Mouse (Mus musculus) yolk sac, embryonic 10.5 days (tissue): ENCODE measurements at regions not wholly inside any gene's neighbourhood (a gene's known extent, or its start where the extent isn't known, plus 50 kb on each side); places are given as distances from the start of the nearest gene placed in this dataset.
"Not testable (repeated sequence)": the region's sequence is repeated elsewhere in the genome, so short reads cannot be mapped to it uniquely, and the experiment has no call there.

Experiments used
- DNase-seq: peaks from one replicate; pipeline ENCODE4 v3.0.0-alpha.2; 2017; ENCODE audit warnings: low spot score

GRCm38 (mm10) chr3:31603237-31603636, 293.1 kb upstream of the Slc7a14 start:
- peak; percentile 56 for DNase-seq

DNA sequence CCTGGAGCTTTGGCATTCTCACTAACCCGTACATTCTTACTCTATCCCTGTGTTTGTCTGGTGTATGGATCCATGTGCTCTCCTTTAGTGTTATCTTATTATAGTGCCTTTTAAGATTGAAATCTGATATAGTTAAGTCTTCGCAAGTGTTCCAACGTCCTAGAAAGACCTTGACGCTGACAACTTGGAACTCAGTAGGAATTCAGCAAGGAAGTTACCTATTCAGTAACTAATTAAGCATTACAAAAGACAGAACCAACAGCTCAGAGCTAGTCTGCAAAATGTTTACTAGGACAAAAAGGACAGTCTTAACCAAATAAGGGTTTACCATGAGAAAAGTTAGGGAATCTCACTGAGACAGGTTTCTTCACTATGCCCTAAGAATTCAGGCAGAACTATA, 286.4 kb upstream of the Slc7a14 start:
- not testable (repeated sequence) for DNase-seq

DNA sequence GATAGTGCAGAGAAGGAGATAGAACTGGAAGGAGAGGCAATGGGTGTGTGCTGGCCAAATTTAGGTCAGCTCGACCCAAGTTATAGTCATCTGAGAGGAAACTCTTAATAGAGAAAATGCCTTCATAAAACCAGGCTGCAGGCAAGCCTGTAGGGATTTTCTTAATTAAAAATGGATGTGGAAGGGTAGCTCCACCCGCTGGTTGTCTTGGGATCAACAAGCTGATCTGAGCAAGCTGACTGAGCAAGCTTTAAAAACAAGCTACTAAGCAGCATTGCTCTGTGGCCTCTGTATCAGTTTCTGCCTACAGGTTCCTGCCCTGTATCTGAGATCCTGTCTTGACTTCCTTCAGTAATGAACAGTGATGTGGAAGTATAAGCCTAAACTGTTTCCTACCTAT, 275.8 kb upstream of the Slc7a14 start:
- no peak for DNase-seq

DNA sequence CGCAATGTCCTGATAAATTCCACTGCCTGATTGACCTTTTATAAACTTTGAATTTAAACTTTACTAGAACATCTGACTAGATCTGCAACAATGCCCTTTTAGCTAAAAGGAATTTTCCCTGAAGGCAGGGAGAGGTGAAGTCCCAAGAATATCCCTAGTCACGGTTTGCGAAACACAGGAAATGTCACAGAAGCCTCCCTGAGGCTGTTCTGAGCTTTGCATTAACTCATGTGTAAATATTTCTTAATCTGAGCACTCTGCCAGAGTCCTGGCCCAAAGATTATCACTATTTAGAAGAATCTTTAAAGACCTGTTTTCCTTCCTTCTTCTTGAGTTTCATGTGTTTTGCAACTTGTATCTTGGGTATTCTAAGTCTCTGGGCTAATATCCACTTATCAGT, 263.7 kb upstream of the Slc7a14 start:
- DNase-seq, result no peak
